Mouse (Mus musculus): ENCODE measurements around the gene Gm45618.
"Not testable (repeated sequence)": the region's sequence is repeated elsewhere in the genome, so short reads cannot be mapped to it uniquely, and the experiment has no call there.

Gene Gm45618

GRCm38 (mm10) chr7:142120629-142121028 is at the start of gene Gm45618:
TSS of gene Gm45618 (minus strand) at chr7:142120729.
- not testable (repeated sequence) for DNase-seq

GRCm38 (mm10) chr7:142169836-142170235 is 49.3 kb upstream of the Gm45618 start:
- DNase-seq: no peak

- DNase-seq: not testable (repeated sequence)
Measured at GRCm38 (mm10) chr7:142165639-142166038, 45.1 kb upstream of the Gm45618 start, which contains the start of gene Gm4553. TSS of gene Gm4553 (minus strand) at chr7:142165739.

- no peak for DNase-seq
Measured at GRCm38 (mm10) chr7:142159366-142159765, 38.8 kb upstream of the Gm45618 start.

GRCm38 (mm10) chr7:142157013-142157412 is 36.5 kb upstream of the Gm45618 start, which contains the start of gene Gm29735:
TSS of gene Gm29735 (minus strand) at chr7:142157113.
- DNase-seq: not testable (repeated sequence)

- no peak for DNase-seq
Measured at GRCm38 (mm10) chr7:142155308-142155707, 34.8 kb upstream of the Gm45618 start.

GRCm38 (mm10) chr7:142152191-142152590 is 31.7 kb upstream of the Gm45618 start:
- no peak for DNase-seq

GRCm38 (mm10) chr7:142148633-142149032 is 28.1 kb upstream of the Gm45618 start:
- no peak for DNase-seq

- DNase-seq: peak; percentile 53
Measured at GRCm38 (mm10) chr7:142146033-142146432, 25.5 kb upstream of the Gm45618 start.

GRCm38 (mm10) chr7:142145413-142145940 is 24.9 kb upstream of the Gm45618 start:
- no peak for DNase-seq

GRCm38 (mm10) chr7:142144507-142144906 is 24.0 kb upstream of the Gm45618 start, which contains the start of gene Gm45337:
TSS of gene Gm45337 (minus strand) at chr7:142144607.
- no peak for DNase-seq

GRCm38 (mm10) chr7:142143506-142144010 is 23.0 kb upstream of the Gm45618 start:
- DNase-seq: not testable (repeated sequence)

GRCm38 (mm10) chr7:142140696-142141095 is 20.2 kb upstream of the Gm45618 start:
- no peak for DNase-seq

GRCm38 (mm10) chr7:142135934-142136333 is 15.4 kb upstream of the Gm45618 start, which contains the start of gene Gm39115:
TSS of gene Gm39115 (minus strand) at chr7:142136034.
- not testable (repeated sequence) for DNase-seq

- no peak for DNase-seq
Measured at GRCm38 (mm10) chr7:142134206-142134995, 13.9 kb upstream of the Gm45618 start.

- no peak for DNase-seq
Measured at GRCm38 (mm10) chr7:142128843-142129242, 8.3 kb upstream of the Gm45618 start.

- DNase-seq: peak; percentile 23
Measured at GRCm38 (mm10) chr7:142119632-142120031, 897 bp downstream of the Gm45618 start.

- no peak for DNase-seq
Measured at GRCm38 (mm10) chr7:142104747-142105146, 15.8 kb downstream of the Gm45618 start.

GRCm38 (mm10) chr7:142097776-142098175 is 22.8 kb downstream of the Gm45618 start:
- DNase-seq: peak; percentile 87

GRCm38 (mm10) chr7:142096701-142097100 is 23.8 kb downstream of the Gm45618 start:
- no peak for DNase-seq

- peak; percentile 93 for DNase-seq
Measured at GRCm38 (mm10) chr7:142095183-142095931, 25.2 kb downstream of the Gm45618 start, which contains the start of gene Dusp8. TSS of gene Dusp8 (minus strand) at chr7:142095843.

GRCm38 (mm10) chr7:142094301-142095143 is 26.0 kb downstream of the Gm45618 start:
- peak; percentile 46 for DNase-seq
